Mouse (Mus musculus): ENCODE measurements around the gene Pla2g4e. TPM values are rescaled to one million over a fixed set of nuclear protein-coding genes. Genes with fewer than 3 reads are reported as not detected.

The Pla2g4e gene
- polyA plus RNA-seq, 1 experiment from 2014 or later = 8.0 TPM

Other genes with a start within 250 kb of the Pla2g4e start
- gene Jmjd7, start 217.9 kb downstream of the Pla2g4e start, polyA plus RNA-seq (2015; fragmentation: Nextera tagmentation; extraction: Ambion mirVana) = 17.5 and 18.4 TPM in 2 replicates
- 3.8 and 5.0 TPM in 2 replicates for gene Gm28042, start 217.8 kb downstream of the Pla2g4e start, polyA plus RNA-seq (2015; fragmentation: Nextera tagmentation; extraction: Ambion mirVana)
- gene Pla2g4b, start 211.9 kb downstream of the Pla2g4e start, polyA plus RNA-seq (2015; fragmentation: Nextera tagmentation; extraction: Ambion mirVana) = 2.8 and 3.9 TPM in 2 replicates
- gene Ehd4, start 90.7 kb downstream of the Pla2g4e start, polyA plus RNA-seq (2015; fragmentation: Nextera tagmentation; extraction: Ambion mirVana) = 60.6 and 97.0 TPM in 2 replicates
- gene Pla2g4d, start 43.9 kb upstream of the Pla2g4e start, polyA plus RNA-seq (2015; fragmentation: Nextera tagmentation; extraction: Ambion mirVana) = 0.45 and 0.48 TPM in 2 replicates
- gene Pla2g4f, start 68.8 kb upstream of the Pla2g4e start, polyA plus RNA-seq (2015; fragmentation: Nextera tagmentation; extraction: Ambion mirVana) = 21.2 and 23.9 TPM in 2 replicates
- gene Vps39, start 107.8 kb upstream of the Pla2g4e start, polyA plus RNA-seq (2015; fragmentation: Nextera tagmentation; extraction: Ambion mirVana) = 22.5 and 25.0 TPM in 2 replicates
- gene Ganc, start 158.6 kb upstream of the Pla2g4e start, polyA plus RNA-seq (2015; fragmentation: Nextera tagmentation; extraction: Ambion mirVana) = 7.8 and 9.9 TPM in 2 replicates
- 10.3 and 11.1 TPM in 2 replicates for gene Tmem87a, start 158.8 kb upstream of the Pla2g4e start, polyA plus RNA-seq (2015; fragmentation: Nextera tagmentation; extraction: Ambion mirVana)
- gene Capn3, start 210.7 kb upstream of the Pla2g4e start, polyA plus RNA-seq (2015; fragmentation: Nextera tagmentation; extraction: Ambion mirVana) = 1.5 and 4.7 TPM in 2 replicates